10 mouse cellular contexts compared by ENCODE assay signal in genomic region chr10:8132795-8133194, GRCm38 (mm10).
DNase-seq lines count a peak whose midpoint lies in the region; ATAC-seq and TF ChIP-seq lines count a peak whose summit lies in the region.
"Had no signal": no experiment of that assay in that cellular context is flagged by ENCODE, and none has a peak within 500 bp of the region (broad histone marks: within the 10 kb centered on the region; RNA-seq: fewer than 3 reads in every experiment).

No protein-coding gene starts in this region.

- WGBS in hindbrain, embryonic 10.5 days = 43% methylated on average over 2 of the region's 2 CpGs
- WGBS in hindbrain, embryonic 16.5 days = 66% methylated on average over 2 of the region's 2 CpGs
- WGBS in hindbrain, embryonic 13.5 days = 38% methylated on average over 2 of the region's 2 CpGs
- whole genome bisulfite sequencing in midbrain, embryonic 16.5 days = 39% methylated on average over 2 of the region's 2 CpGs

- TF ChIP-seq POLR2A in brain, embryonic 14.5 days (IDR thresholded peaks at IDR 0.05; ENCODE audit: borderline replicate concordance, extremely low read depth, insufficient read depth, insufficient read length, poor library complexity, severe bottlenecking) = no peak

- DNase-seq in hindbrain, embryonic 10.5 days (ENCODE audit: low spot score) = peak; percentile 37
- DNase-seq in brain, embryonic 14.5 days (ENCODE audit: low read depth) = peak; percentile 35
- DNase-seq in urinary bladder, postnatal 25 days (ENCODE audit: low spot score) = no peak
- no peak for DNase-seq in spleen, adult 12 weeks (ENCODE audit: low spot score)
- DNase-seq: heart, adult 18-20 months; lung, postnatal 14 days; thymus, postnatal 4 days had no signal

- peaks cover 29% of the 10 kb centered on the region for H3K4me1 ChIP-seq in hindbrain, embryonic 10.5 days (replicated peaks)
- peaks cover 4% of the 10 kb centered on the region; the same call in 1 of the 2 replicates for H3K4me1 ChIP-seq in hindbrain, embryonic 16.5 days (ENCODE audit: control insufficient read depth, insufficient read depth, low read depth, low read length)
- peaks cover 12% of the 10 kb centered on the region for H3K4me1 ChIP-seq in hindbrain, embryonic 13.5 days (replicated peaks)
- H3K4me1 ChIP-seq in midbrain, embryonic 16.5 days (ENCODE audit: control insufficient read depth, insufficient read depth, low read length) = peaks cover 17% of the 10 kb centered on the region

- TF ChIP-seq CTCF in brain, embryonic 14.5 days (IDR thresholded peaks at IDR 0.05; ENCODE audit: borderline replicate concordance, extremely low read depth, insufficient read depth, insufficient read length) = no peak

- ATAC-seq in hindbrain, embryonic 16.5 days = no peak
- ATAC-seq in hindbrain, embryonic 13.5 days (ENCODE audit: low FRiP score) = peak; percentile 22; the same call in 1 of the 2 replicates
- no peak for ATAC-seq in midbrain, embryonic 16.5 days

- no peak overlapping the region for H3K4me2 ChIP-seq in hindbrain, embryonic 16.5 days (ENCODE audit: low read length)
- H3K4me2 ChIP-seq in hindbrain, embryonic 13.5 days = no peak overlapping the region
- no peak overlapping the region for H3K4me2 ChIP-seq in midbrain, embryonic 16.5 days (ENCODE audit: low read length)

- peak overlapping the region; percentile 84 for H3K27ac ChIP-seq in hindbrain, embryonic 10.5 days
- no peak overlapping the region for H3K27ac ChIP-seq in hindbrain, embryonic 16.5 days (ENCODE audit: low read depth, low read length)
- 0 out of 2 replicates have a peak overlapping the region, but pooled peaks have one; percentile 35 for H3K27ac ChIP-seq in hindbrain, embryonic 13.5 days
- H3K27ac ChIP-seq in midbrain, embryonic 16.5 days (ENCODE audit: low read length) = peak overlapping the region; percentile 55

- H3K9me3 ChIP-seq in hindbrain, embryonic 10.5 days = no peaks in the 10 kb centered on the region
- H3K9me3 ChIP-seq in hindbrain, embryonic 16.5 days (ENCODE audit: control insufficient read depth, low read length) = no peaks in the 10 kb centered on the region
- H3K9me3 ChIP-seq in hindbrain, embryonic 13.5 days = no peaks in the 10 kb centered on the region
- H3K9me3 ChIP-seq in midbrain, embryonic 16.5 days (replicated peaks; ENCODE audit: control insufficient read depth, low read length, poor library complexity, severe bottlenecking) = no peaks in the 10 kb centered on the region

- H3K9ac ChIP-seq in hindbrain, embryonic 16.5 days (ENCODE audit: low read depth, low read length) = no peak overlapping the region; the same call in 1 of the 2 replicates
- H3K9ac ChIP-seq in hindbrain, embryonic 13.5 days = no peak overlapping the region
- no peak overlapping the region for H3K9ac ChIP-seq in midbrain, embryonic 16.5 days (ENCODE audit: low read depth, low read length)

- no peak overlapping the region for H3K4me3 ChIP-seq in hindbrain, embryonic 10.5 days
- H3K4me3 ChIP-seq in hindbrain, embryonic 16.5 days (ENCODE audit: low read length) = no peak overlapping the region
- no peak overlapping the region for H3K4me3 ChIP-seq in hindbrain, embryonic 13.5 days
- H3K4me3 ChIP-seq in midbrain, embryonic 16.5 days (ENCODE audit: low read depth, low read length) = no peak overlapping the region

- no peaks in the 10 kb centered on the region for H3K36me3 ChIP-seq in hindbrain, embryonic 10.5 days
- H3K36me3 ChIP-seq in hindbrain, embryonic 16.5 days (ENCODE audit: control insufficient read depth, insufficient read depth, low read length) = no peaks in the 10 kb centered on the region
- no peaks in the 10 kb centered on the region for H3K36me3 ChIP-seq in hindbrain, embryonic 13.5 days
- no peaks in the 10 kb centered on the region for H3K36me3 ChIP-seq in midbrain, embryonic 16.5 days (ENCODE audit: control insufficient read depth, insufficient read depth, low read length)

- H3K27me3 ChIP-seq in hindbrain, embryonic 10.5 days (ENCODE audit: insufficient read depth, poor library complexity, severe bottlenecking) = peaks cover 25% of the 10 kb centered on the region
- H3K27me3 ChIP-seq in hindbrain, embryonic 16.5 days (replicated peaks; ENCODE audit: control insufficient read depth, insufficient read depth, low read length) = no peaks in the 10 kb centered on the region
- no peaks in the 10 kb centered on the region for H3K27me3 ChIP-seq in hindbrain, embryonic 13.5 days
- no peaks in the 10 kb centered on the region for H3K27me3 ChIP-seq in midbrain, embryonic 16.5 days (ENCODE audit: control insufficient read depth, insufficient read depth, low read depth, low read length)

Comparison
In these comparisons a context has a peak if more than half of its experiments do, and no peak if none do; other contexts are left out.
1. DNase-seq: peak in hindbrain, embryonic 10.5 days (single experiment) and brain, embryonic 14.5 days (single experiment); none in urinary bladder, postnatal 25 days (single experiment) and spleen, adult 12 weeks (single experiment).